Mouse (Mus musculus) kidney, postnatal 4 days (tissue): ENCODE data around the gene Pwwp2a.

Experiments used
- DNase-seq, 2 experiments: peaks; one replicate each; pipeline ENCODE4 v3.0.0; 2021; ENCODE audit warnings: mixed read lengths in 2 of 2

Gene Pwwp2a

GRCm38 (mm10) chr11:43727796-43728195, 46.0 kb downstream of the Pwwp2a start:
- DNase-seq = peak in 1 of 2 experiments; percentile 18

- DNase-seq = peak in 1 of 2 experiments; percentile 19
Measured at GRCm38 (mm10) chr11:43728737-43729301, 47.0 kb downstream of the Pwwp2a start.

- peak; percentile 96 to 98 for DNase-seq
Measured at GRCm38 (mm10) chr11:43747233-43748226, 65.7 kb downstream of the Pwwp2a start, which contains the start of gene Ttc1. Gene Ttc1 (minus strand): TSS chr11:43748008.

DNA sequence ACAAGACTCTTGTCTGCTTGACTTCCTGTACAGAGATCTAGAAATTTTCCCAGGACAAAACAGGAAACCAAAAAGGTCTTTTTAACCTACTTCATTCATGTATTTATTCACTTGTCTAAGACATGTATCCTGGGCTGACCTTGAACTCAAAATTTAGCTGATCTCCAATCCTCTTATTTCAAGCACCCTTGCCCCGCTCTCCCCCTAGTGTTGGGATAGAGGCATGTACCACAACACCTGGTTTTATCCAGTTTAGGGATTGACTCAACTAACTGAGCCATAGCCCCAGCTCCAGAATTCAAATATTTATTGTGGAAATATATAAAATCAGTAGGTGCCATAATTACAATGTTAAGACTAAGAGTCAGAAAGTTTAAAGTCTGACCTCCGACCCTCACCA, 69.7 kb downstream of the Pwwp2a start:
- DNase-seq = no peak

DNA sequence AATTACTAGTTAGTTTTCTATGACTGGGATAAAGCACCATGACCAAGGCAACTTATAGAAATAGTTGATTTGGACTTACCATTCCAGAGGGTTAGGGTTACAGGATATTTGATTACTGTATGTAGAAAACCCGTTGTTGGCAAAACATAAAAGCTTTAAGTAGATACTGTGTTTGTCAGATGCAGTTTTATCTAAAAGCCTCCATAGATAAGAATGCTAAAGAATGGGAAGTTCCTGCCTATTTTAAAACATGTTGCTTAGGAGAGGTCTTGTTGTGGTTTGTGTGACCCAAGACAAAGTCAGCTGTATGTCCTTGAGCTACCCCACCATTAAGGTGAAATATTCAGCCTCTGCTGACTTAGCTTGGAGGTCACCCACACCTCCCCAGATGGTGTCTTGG, 72.8 kb downstream of the Pwwp2a start:
- no peak for DNase-seq

- no peak for DNase-seq
Measured at GRCm38 (mm10) chr11:43755411-43755810, 73.6 kb downstream of the Pwwp2a start.

- no peak for DNase-seq
Measured at GRCm38 (mm10) chr11:43758436-43758835, 76.6 kb downstream of the Pwwp2a start.

- peak; percentile 86 to 90 for DNase-seq
Measured at GRCm38 (mm10) chr11:43766922-43767648, 85.3 kb downstream of the Pwwp2a start.

GRCm38 (mm10) chr11:43767749-43768148, 86.0 kb downstream of the Pwwp2a start:
- DNase-seq = peak in 1 of 2 experiments; percentile 24

DNA sequence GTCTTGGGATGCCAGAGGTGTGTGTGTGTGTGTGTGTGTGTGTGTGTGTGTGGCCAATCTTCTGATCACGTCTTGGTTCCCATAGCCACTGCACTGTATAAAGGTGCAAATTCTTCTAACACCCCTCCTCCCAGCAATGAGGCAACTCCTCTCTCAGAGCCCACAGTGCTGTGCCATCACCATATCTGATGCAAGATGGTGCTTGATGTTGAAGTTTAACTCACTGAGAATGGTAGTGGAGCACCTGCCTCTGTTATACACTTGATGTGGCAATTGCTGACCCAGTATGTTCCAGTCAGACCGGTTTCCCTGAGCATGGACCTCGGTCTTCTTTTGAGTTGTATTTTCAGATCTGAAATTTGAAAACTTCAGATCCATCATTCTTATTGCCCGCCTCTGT, 88.3 kb downstream of the Pwwp2a start:
- no peak for DNase-seq
